Mouse (Mus musculus) layer of hippocampus, adult 9-10 months (tissue): ENCODE results near the gene Acss1.

Source experiments
- DNase-seq: peaks from one replicate; pipeline ENCODE4 v3.0.0; 2022; ENCODE audit warnings: low spot score

Gene Acss1

GRCm38 (mm10) chr2:150665534-150666451 lies 2.5 kb downstream of the Acss1 start:
- DNase-seq = no peak

DNA sequence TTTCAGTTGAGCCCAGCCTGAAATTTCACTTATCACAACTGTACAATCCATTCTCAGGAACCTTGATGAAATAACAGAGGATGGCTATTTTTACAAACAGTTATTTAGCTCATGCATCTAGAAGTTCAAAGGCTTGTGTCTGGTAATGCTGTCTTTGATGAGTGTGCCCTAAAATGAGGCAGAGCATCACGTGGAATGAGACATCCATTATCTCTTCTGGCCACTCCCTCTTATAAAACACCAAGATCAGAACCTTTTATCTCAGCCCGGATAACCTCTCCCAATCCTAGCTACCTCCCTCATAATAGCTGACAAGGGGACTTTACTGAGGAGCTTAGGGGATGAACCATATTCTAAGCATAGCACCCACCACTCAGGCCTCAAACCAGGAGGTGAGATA lies 3.3 kb downstream of the Acss1 start:
- DNase-seq = no peak

GRCm38 (mm10) chr2:150664152-150664920 lies 4.0 kb downstream of the Acss1 start:
- no peak for DNase-seq

GRCm38 (mm10) chr2:150663255-150663654 lies 5.0 kb downstream of the Acss1 start:
- no peak for DNase-seq

DNA sequence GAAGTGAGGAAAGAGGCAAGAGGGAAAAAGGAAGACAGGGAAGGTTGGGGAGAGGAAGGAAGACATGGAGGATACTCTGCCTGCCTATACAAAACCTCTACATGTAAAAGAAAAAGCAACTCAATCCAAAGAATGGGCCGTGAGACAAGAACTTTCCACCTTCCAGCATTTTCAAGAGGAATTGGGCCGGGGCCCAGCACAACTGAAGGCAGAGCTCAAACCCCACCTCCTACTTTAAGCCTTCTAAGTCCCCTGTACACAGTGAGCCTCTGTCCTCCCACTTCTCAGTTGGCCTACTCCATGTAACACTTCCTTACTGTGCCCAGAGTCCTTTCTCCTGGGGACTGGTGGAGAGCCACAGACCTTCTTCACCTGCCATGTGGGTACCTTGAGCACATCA lies 6.3 kb downstream of the Acss1 start:
- no peak for DNase-seq

- DNase-seq = no peak
These were observed 7.4 kb downstream of the Acss1 start for GRCm38 (mm10) chr2:150660668-150661451.

DNA sequence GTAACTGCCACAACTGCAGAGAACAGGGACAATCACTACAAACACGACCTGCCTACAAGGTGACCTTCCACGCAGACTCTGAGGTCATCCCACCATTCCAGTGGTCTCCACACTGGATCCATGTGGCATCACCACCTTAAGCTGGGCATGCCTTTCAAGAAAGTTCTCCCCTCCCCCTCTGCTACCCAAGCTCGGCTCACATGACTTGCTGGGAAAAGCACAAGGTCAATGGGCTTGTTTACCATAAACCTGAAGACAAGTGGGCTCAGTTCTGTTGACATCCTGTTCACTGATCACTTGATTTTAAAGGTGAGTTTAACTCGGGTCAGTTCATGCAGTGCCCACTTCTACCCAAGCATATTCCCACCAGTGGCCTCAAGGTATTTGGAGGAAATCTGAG lies 8.3 kb downstream of the Acss1 start:
- DNase-seq = no peak

DNA sequence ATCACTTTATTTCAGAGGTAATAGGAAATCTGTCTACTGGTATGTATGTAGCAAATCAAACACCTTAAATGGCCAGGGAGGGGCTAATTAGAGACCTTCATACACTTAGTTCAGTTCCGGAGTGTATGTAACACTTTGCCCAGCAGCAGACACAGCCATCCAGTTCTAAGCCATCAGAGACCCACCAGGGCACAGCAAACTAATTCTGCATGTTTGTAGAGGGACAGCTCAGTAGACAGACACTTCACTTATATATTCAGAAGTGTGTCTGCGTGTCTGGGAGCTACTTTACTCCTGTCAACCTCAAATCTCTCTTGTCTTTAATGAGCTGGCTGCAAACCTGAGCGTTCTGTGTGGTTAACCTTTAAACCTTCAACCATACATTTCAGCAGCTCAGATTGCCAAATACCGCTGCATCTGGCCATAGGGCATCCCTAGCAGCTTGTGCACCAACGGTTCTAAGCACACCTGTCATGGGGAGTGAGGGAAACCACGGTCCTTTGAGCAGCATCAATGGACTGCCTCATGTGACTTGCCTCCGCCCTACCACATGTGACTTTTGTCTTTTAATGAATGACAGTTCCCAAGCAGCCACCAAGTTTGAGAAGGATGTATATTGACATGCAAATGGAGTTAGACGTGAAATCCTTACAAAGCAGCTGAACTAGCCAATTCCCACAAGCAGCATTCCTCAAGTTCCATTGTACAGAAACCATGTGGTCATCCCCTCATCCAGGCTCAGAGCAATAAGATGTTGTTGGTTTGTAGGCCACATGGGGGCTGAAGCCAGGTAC lies 11.1 kb downstream of the Acss1 start:
- DNase-seq = no peak

DNA sequence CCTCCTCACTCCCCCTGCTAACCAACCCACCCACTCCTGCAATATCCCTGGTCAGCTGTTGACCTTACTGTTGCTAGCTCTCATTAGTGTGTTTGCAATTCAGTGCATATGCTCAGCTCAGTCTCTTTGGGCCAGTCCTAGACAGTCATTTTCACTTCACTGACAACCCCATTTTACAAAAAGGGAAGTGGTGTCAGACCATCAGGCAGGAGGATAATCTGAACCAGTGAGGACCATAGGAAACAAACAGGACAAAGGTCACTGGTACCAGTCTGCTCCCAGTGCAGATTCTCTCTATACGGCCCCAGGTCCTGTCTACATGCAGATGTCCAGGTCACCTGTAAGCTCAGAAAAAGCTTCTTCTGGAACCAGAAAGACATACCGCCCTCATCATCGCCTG lies 12.2 kb downstream of the Acss1 start:
- DNase-seq = no peak

DNA sequence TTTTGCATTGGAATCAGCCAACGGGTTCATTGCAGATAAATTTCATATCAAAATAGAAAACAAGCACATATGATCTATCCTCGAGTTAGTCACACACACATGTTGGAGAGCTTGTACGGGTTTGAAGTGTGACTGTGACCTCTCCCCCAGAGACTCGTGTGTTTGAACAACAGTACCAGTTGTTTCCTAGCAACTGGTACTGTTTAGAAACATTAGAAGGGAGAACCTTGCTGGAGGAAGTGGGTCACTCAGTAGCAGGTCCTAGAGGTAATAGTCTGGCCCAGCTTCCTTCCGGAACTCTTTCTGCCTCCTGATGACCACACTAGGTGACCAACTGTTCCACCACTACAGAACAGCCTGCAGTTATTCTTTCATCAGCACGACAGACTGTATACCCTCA lies 13.0 kb downstream of the Acss1 start:
- DNase-seq = no peak

GRCm38 (mm10) chr2:150654814-150655213 lies 13.5 kb downstream of the Acss1 start:
- no peak for DNase-seq

GRCm38 (mm10) chr2:150651366-150651765 lies 16.9 kb downstream of the Acss1 start:
- DNase-seq = no peak

DNA sequence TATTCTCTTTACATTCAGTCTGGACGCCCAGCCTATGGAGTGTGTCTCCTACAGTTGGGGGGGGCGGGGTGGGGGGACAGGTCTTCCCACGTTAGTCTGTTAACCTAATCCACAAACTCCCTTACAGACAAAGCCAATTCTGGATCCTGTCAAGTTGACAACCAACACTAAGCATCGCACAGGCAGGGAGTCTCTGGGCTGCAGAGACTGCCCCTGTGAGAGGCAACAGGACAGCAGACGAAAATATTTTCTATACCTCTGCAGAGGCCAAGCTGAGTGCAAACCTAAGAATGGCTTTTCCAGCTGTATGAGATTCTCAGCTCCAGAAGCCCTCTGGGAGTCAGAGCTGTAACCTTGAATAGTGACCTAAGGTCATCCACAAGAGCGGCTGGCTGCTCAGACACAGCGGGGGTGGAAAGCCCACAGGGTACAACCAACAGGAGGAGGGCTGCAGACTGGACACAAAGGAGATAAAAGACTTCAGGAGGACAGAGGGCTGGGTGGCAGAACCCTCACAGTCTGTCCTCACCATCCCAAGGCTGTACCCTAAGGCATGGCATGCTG lies 17.7 kb downstream of the Acss1 start:
- DNase-seq = no peak

- no peak for DNase-seq
These were observed 19.9 kb downstream of the Acss1 start for GRCm38 (mm10) chr2:150648300-150648895.

DNA sequence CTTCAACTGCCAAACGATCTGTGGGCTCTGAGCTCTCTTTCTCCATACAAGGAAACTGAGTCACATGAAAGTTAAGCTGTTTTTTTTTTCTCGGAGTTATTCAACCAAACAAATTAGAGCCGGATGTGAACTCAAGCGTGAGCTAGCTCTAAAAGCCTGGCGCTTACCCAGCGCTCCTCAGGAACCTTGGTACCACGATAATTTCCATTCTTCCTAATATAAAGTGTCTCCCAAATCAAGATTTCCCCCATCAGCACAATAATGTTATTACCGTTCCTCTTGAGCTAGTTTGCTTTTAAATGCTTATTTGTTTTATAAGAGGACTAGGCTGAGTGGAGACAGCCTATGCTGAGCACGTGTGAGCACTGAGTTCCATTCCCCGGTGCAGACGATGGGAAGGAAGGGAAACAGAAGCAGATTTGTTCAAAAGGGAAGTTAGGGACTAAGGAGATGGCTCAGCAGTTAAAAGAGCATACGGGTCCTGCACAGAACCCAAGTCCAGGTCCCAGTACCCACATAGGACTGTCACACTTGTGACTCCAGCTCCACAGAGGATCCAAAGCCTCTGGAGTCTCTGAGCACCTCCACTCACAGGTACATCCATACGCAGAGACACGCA lies 20.5 kb downstream of the Acss1 start:
- DNase-seq = no peak

- DNase-seq = no peak
These were observed 21.7 kb downstream of the Acss1 start for GRCm38 (mm10) chr2:150646411-150647121.

DNA sequence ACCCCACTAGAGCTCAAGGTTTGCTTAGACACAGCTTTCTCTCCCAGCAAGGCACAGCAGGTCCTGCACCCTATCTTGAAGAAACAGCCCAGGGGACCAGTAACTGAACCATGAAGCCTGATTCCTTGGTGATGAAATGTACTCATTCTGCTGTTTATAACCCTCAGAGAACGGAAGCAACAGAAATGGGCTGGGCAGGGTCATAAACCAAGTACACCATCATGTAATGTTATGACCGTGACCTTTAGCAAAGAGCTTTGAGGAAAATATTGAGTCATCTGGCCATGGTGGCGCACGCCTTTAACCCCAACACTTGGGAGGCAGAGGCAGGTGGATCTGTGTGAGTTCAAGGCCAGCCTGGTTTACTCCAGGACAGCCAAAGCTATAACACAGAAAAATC lies 23.1 kb downstream of the Acss1 start:
- no peak for DNase-seq

GRCm38 (mm10) chr2:150643726-150644415 lies 24.4 kb downstream of the Acss1 start:
- DNase-seq = no peak

GRCm38 (mm10) chr2:150643166-150643565 lies 25.1 kb downstream of the Acss1 start:
- no peak for DNase-seq
